Mouse (Mus musculus) liver, embryonic 12.5 days (tissue): ENCODE data around the gene Mtr. TPM values are rescaled to one million over a fixed set of nuclear protein-coding genes. Genes with fewer than 3 reads are reported as not detected.

Source experiments
- ATAC-seq: fragments of 200-750 bp; cut with Nextera tagmentation; 2 replicates; pipeline ENCODE4 v1.8.0; 2017; ENCODE audit warnings: moderate number of reproducible peaks, mild to moderate bottlenecking, moderate library complexity
- H3K27ac ChIP-seq: fragments of 300-500 bp; sonication (generic); 2 replicates; pipeline ENCODE4 v1.5.1; 2016; ENCODE audit warnings: mild to moderate bottlenecking
- H3K27me3 ChIP-seq: fragments of 300-500 bp; sonication (generic); replicated peaks from 2 replicates; pipeline ENCODE4 v1.6.1; 2016; ENCODE audit warnings: mild to moderate bottlenecking, moderate library complexity
- H3K36me3 ChIP-seq: fragments of 300-500 bp; sonication (generic); 2 replicates; pipeline ENCODE4 v1.6.1; 2016; ENCODE audit warnings: mild to moderate bottlenecking, moderate library complexity
- H3K4me1 ChIP-seq: fragments of 300-500 bp; sonication (generic); 2 replicates; pipeline ENCODE4 v1.6.1; 2016
- H3K4me2 ChIP-seq: fragments of 300-500 bp; sonication (generic); 2 replicates; pipeline ENCODE4 v1.6.1; 2016; ENCODE audit warnings: mild to moderate bottlenecking, moderate library complexity
- H3K4me3 ChIP-seq: fragments of 300-500 bp; sonication (generic); 2 replicates; pipeline ENCODE4 v1.5.1; 2016; ENCODE audit warnings: mild to moderate bottlenecking, moderate library complexity
- H3K9ac ChIP-seq: fragments of 300-500 bp; sonication (generic); 2 replicates; pipeline ENCODE4 v1.6.1; 2016; ENCODE audit warnings: mild to moderate bottlenecking, moderate library complexity
- H3K9me3 ChIP-seq: fragments of 300-500 bp; sonication (generic); replicated peaks from 2 replicates; pipeline ENCODE4 v1.6.1; 2016; ENCODE audit warnings: mild to moderate bottlenecking, moderate library complexity
- WGBS: fragments of 180-500 bp; shearing (Covaris S2); methylation state at CpG from one replicate; pipeline ENCODE4 v1.1.7; 2016; ENCODE audit not compliant: insufficient replicate concordance; 5-methylcytosine and 5-hydroxymethylcytosine counted together
- polyA plus RNA-seq: library from polyadenylated mRNA; unstranded; fragments of >200 nt; fragmentation: Nextera tagmentation; extraction: Ambion mirVana; gene quantifications from 2 replicates; pipeline ENCODE4 v1.2.1, GENCODE M21; 2016

Mtr gene
- polyA plus RNA-seq, 1 experiment from 2014 or later = 16.6 TPM

GRCm38 (mm10) chr13:12272953-12273352 lies 15.0 kb upstream of the Mtr start:
- no peak overlapping the region for H3K27ac ChIP-seq
- no peaks in the 10 kb centered on the region for H3K4me1 ChIP-seq
- ATAC-seq = no peak
- no peak overlapping the region for H3K4me3 ChIP-seq
- H3K4me2 ChIP-seq = no peak overlapping the region
- 35% methylated on average over 3 of the region's 3 CpGs for WGBS
- H3K9ac ChIP-seq = no peak overlapping the region
- no peaks in the 10 kb centered on the region for H3K27me3 ChIP-seq
- no peaks in the 10 kb centered on the region for H3K9me3 ChIP-seq
- no peaks in the 10 kb centered on the region for H3K36me3 ChIP-seq

DNA sequence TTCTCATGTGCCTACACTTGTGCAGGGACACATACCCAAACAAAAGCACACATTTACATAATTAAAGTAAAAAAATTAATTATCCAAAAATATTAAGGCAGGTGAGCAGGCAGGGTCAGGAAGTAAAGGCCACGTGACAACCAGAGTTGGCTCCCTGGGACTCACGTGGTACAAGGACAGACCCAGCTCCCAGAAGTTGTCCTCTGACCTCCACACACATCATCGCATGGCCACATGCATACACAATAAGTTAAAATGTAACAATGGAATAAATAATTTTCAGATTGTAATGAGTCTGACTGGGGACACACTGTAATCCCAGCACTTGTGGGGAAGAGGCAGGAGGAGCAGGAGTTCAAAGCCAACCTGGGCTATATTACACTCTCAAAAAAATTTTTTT lies 10.1 kb upstream of the Mtr start:
- Histone ChIP-seq H3K9ac (no peak overlapping the region), H3K36me3 (no peaks in the 10 kb centered on the region), H3K4me1 (no peaks in the 10 kb centered on the region), H3K4me2 (no peak overlapping the region), H3K9me3 (no peaks in the 10 kb centered on the region), H3K27me3 (no peaks in the 10 kb centered on the region), H3K27ac (no peak overlapping the region), H3K4me3 (no peak overlapping the region)
- no peak for ATAC-seq
- WGBS = 76% methylated on average over 3 of the region's 3 CpGs

- WGBS = 65% methylated on average over 3 of the region's 3 CpGs
- ATAC-seq = no peak
- Histone ChIP-seq H3K4me1 (no peaks in the 10 kb centered on the region), H3K36me3 (no peaks in the 10 kb centered on the region), H3K4me3 (no peak overlapping the region), H3K9ac (no peak overlapping the region), H3K27ac (no peak overlapping the region), H3K27me3 (no peaks in the 10 kb centered on the region), H3K4me2 (no peak overlapping the region), H3K9me3 (no peaks in the 10 kb centered on the region)
These were observed 9.2 kb upstream of the Mtr start for GRCm38 (mm10) chr13:12267097-12267496.

DNA sequence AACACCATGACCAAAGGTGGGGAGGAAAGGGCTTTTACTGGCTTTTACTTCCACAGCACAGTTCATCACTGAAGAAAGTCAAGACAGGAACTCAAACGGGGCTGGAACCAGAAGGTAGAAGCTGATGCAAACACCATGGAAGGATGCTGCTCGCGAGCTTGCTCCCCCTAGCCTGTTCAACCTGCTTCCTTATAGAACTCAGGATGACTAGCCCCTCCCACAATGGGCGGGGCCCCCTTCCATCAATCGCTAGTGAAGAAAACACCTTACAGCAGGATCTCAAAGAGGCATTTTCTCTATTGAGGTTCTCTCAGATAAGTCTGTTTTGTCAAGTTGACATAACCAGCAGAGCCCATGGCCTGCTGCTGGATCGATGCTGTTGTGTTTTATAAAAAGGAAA lies 6.1 kb upstream of the Mtr start:
- Histone ChIP-seq H3K36me3 (no peaks in the 10 kb centered on the region), H3K4me3 (no peak overlapping the region)

DNA sequence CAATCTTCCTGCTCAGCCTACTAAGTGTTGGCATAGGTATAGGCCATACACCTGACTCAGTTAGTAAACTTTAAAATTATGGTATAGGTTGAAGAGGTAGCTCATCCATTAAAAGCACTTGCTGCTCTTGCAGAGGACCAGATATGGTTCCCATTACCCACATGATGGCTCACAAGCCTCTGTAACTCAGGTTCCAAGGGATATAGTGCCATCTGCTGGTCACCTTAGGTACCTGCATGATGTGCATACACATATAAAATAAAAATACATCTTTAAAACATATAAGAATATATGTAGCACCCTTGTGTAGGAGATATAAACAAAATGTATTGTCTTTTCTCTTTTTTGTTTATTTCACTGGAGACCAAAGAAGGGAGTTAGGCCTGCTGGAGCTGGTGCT lies 3.6 kb upstream of the Mtr start:
- Histone ChIP-seq H3K4me1 (peaks cover 23% of the 10 kb centered on the region), H3K27me3 (no peaks in the 10 kb centered on the region), H3K4me3 (no peak overlapping the region), H3K4me2 (no peak overlapping the region), H3K36me3 (no peaks in the 10 kb centered on the region), H3K9me3 (peaks cover 10% of the 10 kb centered on the region), H3K27ac (no peak overlapping the region), H3K9ac (no peak overlapping the region)
- no peak for ATAC-seq

More for the DNA sequence above, 6.1 kb upstream of the Mtr start:
- H3K9me3 ChIP-seq = peaks cover 10% of the 10 kb centered on the region
- no peak overlapping the region for H3K4me2 ChIP-seq
- no peak overlapping the region for H3K9ac ChIP-seq
- WGBS = 63% methylated on average over 6 of the region's 6 CpGs
- H3K4me1 ChIP-seq = peaks cover 8% of the 10 kb centered on the region
- ATAC-seq = no peak
- H3K27ac ChIP-seq = no peak overlapping the region
- H3K27me3 ChIP-seq = no peaks in the 10 kb centered on the region

DNA sequence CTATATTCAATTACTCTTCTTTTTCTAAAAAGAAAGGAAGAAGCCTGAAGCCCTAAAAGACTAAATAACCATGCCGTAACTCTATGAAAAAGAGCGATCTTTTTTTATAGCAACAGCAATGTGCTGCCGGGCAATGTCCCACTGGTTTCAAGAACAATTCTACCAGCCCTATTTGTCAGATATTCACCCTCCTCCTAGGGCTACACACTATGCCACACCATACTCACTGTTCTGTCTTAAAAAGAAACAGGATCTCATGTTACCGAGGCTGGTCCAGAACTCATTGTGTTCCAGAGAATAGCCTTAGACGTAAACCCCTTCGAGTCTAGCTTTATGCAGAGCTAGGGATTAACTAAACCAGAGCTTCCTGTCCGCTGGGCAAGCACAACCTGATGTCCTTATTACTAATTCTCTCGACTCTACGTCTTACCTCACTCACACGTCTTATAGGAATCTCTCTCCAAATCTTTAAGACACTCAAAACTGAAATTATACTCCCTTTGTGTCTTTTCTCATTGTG lies 982 bp downstream of the Mtr start:
- 9% methylated on average over 10 of the region's 10 CpGs for WGBS
- H3K4me2 ChIP-seq = peak overlapping the region; percentile 75
- no peaks in the 10 kb centered on the region for H3K27me3 ChIP-seq

GRCm38 (mm10) chr13:12255911-12256705 lies 1.8 kb downstream of the Mtr start:
- peaks cover 31% of the 10 kb centered on the region for H3K36me3 ChIP-seq
- ATAC-seq = no peak
- no peaks in the 10 kb centered on the region for H3K27me3 ChIP-seq
- H3K9ac ChIP-seq = peak overlapping the region; percentile 90
- peaks cover 50% of the 10 kb centered on the region for H3K4me1 ChIP-seq
- H3K27ac ChIP-seq = no peak overlapping the region
- peak overlapping the region; percentile 82 for H3K4me3 ChIP-seq
- WGBS = 58% methylated on average over 3 of the region's 3 CpGs
- H3K4me2 ChIP-seq = peak overlapping the region; percentile 75
- H3K9me3 ChIP-seq = peaks cover 9% of the 10 kb centered on the region

More for the DNA sequence above, 982 bp downstream of the Mtr start:
- Histone ChIP-seq H3K4me3 (peak overlapping the region; percentile 82), H3K27ac (peak overlapping the region; percentile 90), H3K4me1 (peaks cover 46% of the 10 kb centered on the region), H3K36me3 (peaks cover 23% of the 10 kb centered on the region), H3K9ac (peak overlapping the region; percentile 90), H3K9me3 (peaks cover 10% of the 10 kb centered on the region)
- no peak for ATAC-seq

- Histone ChIP-seq H3K27me3 (no peaks in the 10 kb centered on the region), H3K4me2 (no peak overlapping the region), H3K9ac (no peak overlapping the region), H3K36me3 (peaks cover 79% of the 10 kb centered on the region), H3K27ac (no peak overlapping the region), H3K9me3 (no peaks in the 10 kb centered on the region), H3K4me1 (peaks cover 41% of the 10 kb centered on the region), H3K4me3 (no peak overlapping the region)
- peak; percentile 71 for ATAC-seq
- WGBS = 43% methylated on average over 3 of the region's 3 CpGs
These were observed 7.4 kb downstream of the Mtr start for GRCm38 (mm10) chr13:12250496-12250895.

GRCm38 (mm10) chr13:12249195-12249898 lies 8.6 kb downstream of the Mtr start:
- Histone ChIP-seq H3K4me3 (no peak overlapping the region), H3K36me3 (peaks cover 83% of the 10 kb centered on the region), H3K27me3 (no peaks in the 10 kb centered on the region), H3K9me3 (no peaks in the 10 kb centered on the region), H3K27ac (no peak overlapping the region; the same call in 1 of the 2 replicates), H3K4me1 (peaks cover 30% of the 10 kb centered on the region), H3K4me2 (no peak overlapping the region), H3K9ac (no peak overlapping the region)
- no peak for ATAC-seq
- WGBS = 74% methylated on average over 8 of the region's 8 CpGs

GRCm38 (mm10) chr13:12245938-12246337 lies 12.0 kb downstream of the Mtr start:
- H3K4me1 ChIP-seq = peaks cover 22% of the 10 kb centered on the region
- no peak overlapping the region for H3K4me3 ChIP-seq
- no peak overlapping the region for H3K4me2 ChIP-seq
- no peak for ATAC-seq
- H3K27me3 ChIP-seq = no peaks in the 10 kb centered on the region
- no peak overlapping the region for H3K9ac ChIP-seq
- H3K9me3 ChIP-seq = no peaks in the 10 kb centered on the region
- peaks cover 94% of the 10 kb centered on the region for H3K36me3 ChIP-seq
- 93% methylated on average over 2 of the region's 2 CpGs for WGBS
- H3K27ac ChIP-seq = no peak overlapping the region

GRCm38 (mm10) chr13:12243991-12244390 lies 13.9 kb downstream of the Mtr start:
- 83% methylated on average over 4 of the region's 4 CpGs for WGBS
- Histone ChIP-seq H3K4me1 (0 out of 2 replicates have a peak, but pooled peaks cover 2% of the 10 kb centered on the region), H3K36me3 (peaks cover 95% of the 10 kb centered on the region), H3K9me3 (no peaks in the 10 kb centered on the region), H3K27ac (no peak overlapping the region), H3K4me2 (no peak overlapping the region), H3K27me3 (no peaks in the 10 kb centered on the region), H3K9ac (no peak overlapping the region), H3K4me3 (no peak overlapping the region)
- no peak for ATAC-seq

DNA sequence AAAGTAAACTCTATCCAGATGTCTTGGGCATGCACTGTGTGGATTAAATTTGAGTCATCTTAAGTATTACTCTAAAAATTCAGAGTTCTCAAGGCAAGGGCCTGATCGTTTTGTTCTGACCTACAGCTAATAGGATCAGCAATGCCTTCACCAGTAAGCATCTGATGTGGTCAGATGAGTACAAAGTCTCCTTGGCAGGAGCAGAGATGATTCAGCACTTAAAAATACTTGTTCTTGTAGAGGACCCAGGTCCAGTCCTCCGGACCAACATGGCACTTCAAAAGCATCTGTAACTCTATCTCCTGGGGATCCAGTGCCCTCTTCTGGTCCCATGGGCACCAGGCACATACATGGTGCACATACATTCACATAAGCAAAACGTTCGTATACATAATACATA lies 25.8 kb downstream of the Mtr start:
- Histone ChIP-seq H3K9me3 (no peaks in the 10 kb centered on the region), H3K36me3 (peaks cover 96% of the 10 kb centered on the region), H3K9ac (no peak overlapping the region), H3K4me1 (no peaks in the 10 kb centered on the region), H3K27me3 (no peaks in the 10 kb centered on the region), H3K4me3 (no peak overlapping the region), H3K4me2 (no peak overlapping the region), H3K27ac (no peak overlapping the region)
- no peak for ATAC-seq
- WGBS = 82% methylated on average over 4 of the region's 4 CpGs
